Mouse (Mus musculus) NIH3T3 (cell line): Measurements from ENCODE around the gene Tspan10.

Source experiments
- DNase-seq: peaks from one replicate; pipeline ENCODE4 v3.0.0-alpha.2; 2012; ENCODE audit warnings: low read depth

Gene Tspan10

GRCm38 (mm10) chr11:120492878-120493203, 50.4 kb downstream of the Tspan10 start:
- peak; percentile 48 for DNase-seq

DNA sequence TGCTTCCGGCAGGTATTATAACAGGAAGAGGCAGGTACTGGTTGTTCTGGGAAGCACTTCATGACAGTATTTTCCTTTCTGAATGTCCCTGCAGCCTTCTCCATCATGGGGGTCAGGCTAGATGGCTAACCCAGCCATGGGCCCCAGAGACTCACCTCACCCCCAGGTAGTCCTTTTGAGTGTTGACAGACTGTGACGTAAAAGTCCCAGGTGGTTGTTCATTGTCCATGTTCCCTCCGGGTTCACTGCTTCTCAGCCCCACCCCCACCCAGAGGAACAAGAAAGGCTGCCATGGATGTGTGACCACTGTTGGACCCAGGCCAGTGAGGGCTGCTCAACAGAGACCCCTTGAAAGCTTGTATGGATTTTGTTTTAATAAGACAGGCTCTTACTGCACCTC, 50.9 kb downstream of the Tspan10 start:
- DNase-seq, result no peak

GRCm38 (mm10) chr11:120493911-120494310, 51.5 kb downstream of the Tspan10 start:
- DNase-seq, result no peak
